Mouse (Mus musculus) heart, postnatal 0 days (tissue): ENCODE measurements around the gene Brat1. TPM values are rescaled to one million over a fixed set of nuclear protein-coding genes. Genes with fewer than 3 reads are reported as not detected.

ENCODE experiments used
- ATAC-seq: fragments of 200-750 bp; cut with Nextera tagmentation; 2 replicates; pipeline ENCODE4 v1.8.0; 2017; ENCODE audit warnings: low read depth, moderate number of reproducible peaks, moderate library complexity; ENCODE audit not compliant: insufficient read depth
- DNase-seq: peaks from one replicate; pipeline ENCODE4 v3.0.0-alpha.2; 2016; ENCODE audit warnings: low spot score
- H3K27ac ChIP-seq: fragments of 300-500 bp; sonication (generic); 2 replicates; pipeline ENCODE4 v1.5.1; 2014; ENCODE audit warnings: low read depth, mild to moderate bottlenecking
- H3K27me3 ChIP-seq: fragments of 300-500 bp; sonication (generic); 2 replicates; pipeline ENCODE4 v1.6.1; 2014; ENCODE audit warnings: low read length, mixed read lengths; ENCODE audit not compliant: control insufficient read depth, insufficient read depth
- H3K36me3 ChIP-seq: fragments of 300-500 bp; sonication (generic); replicated peaks from 2 replicates; pipeline ENCODE4 v1.6.1; 2014; ENCODE audit warnings: low read length, mixed read lengths; ENCODE audit not compliant: control insufficient read depth, insufficient read depth
- H3K4me1 ChIP-seq: fragments of 300-500 bp; sonication (generic); 2 replicates; pipeline ENCODE4 v1.6.1; 2014; ENCODE audit warnings: antibody characterized with exemption; ENCODE audit not compliant: control insufficient read depth, insufficient read depth
- H3K4me2 ChIP-seq: fragments of 300-500 bp; sonication (generic); 2 replicates; pipeline ENCODE4 v1.6.1; 2014; ENCODE audit warnings: low read depth, mild to moderate bottlenecking, low read length, moderate library complexity
- H3K4me3 ChIP-seq: fragments of 300-500 bp; sonication (generic); 2 replicates; pipeline ENCODE4 v1.5.1; 2014; ENCODE audit warnings: low read depth, low read length
- H3K9ac ChIP-seq: fragments of 300-500 bp; sonication (generic); replicated peaks from 2 replicates; pipeline ENCODE4 v1.6.1; 2014; ENCODE audit warnings: low read depth, low read length, mixed read lengths
- H3K9me3 ChIP-seq: fragments of 300-500 bp; sonication (generic); replicated peaks from 2 replicates; pipeline ENCODE4 v1.6.1; 2016; ENCODE audit warnings: low read length; ENCODE audit not compliant: control insufficient read depth
- CTCF ChIP-seq: IDR thresholded peaks from 2 replicates; pipeline ENCODE4 v1.5.1; 2016; ENCODE audit warnings: antibody characterized with exemption, control low read depth, low read depth
- EP300 ChIP-seq: IDR thresholded peaks from 2 replicates; pipeline ENCODE4 v1.6.1; 2016; ENCODE audit warnings: antibody characterized with exemption, low read depth
- WGBS: fragments of 180-500 bp; shearing (Covaris S2); extraction: QIAGEN DNeasy Blood & Tissue Kit; methylation state at CpG from one replicate; pipeline ENCODE4 v1.1.7; 2014; 5-methylcytosine and 5-hydroxymethylcytosine counted together
- polyA plus RNA-seq: library from polyadenylated mRNA; unstranded; fragments of >200 nt; fragmentation: Nextera tagmentation; extraction: Ambion mirVana; gene quantifications from 2 replicates; pipeline ENCODE4 v1.2.1, GENCODE M21; 2015
- total RNA-seq: library from RNA; depleted of rRNA; stranded (reverse); fragments of >200 nt; gene quantifications from 2 replicates; pipeline ENCODE4 v1.2.3, GENCODE M21; 2014; ENCODE audit warnings: low replicate concordance

Gene Brat1
- total and polyA plus RNA-seq, 2 experiments from 2014 or later, result 9.5 to 25.0 TPM

- DNase-seq (peak; percentile 88), ATAC-seq (peak; percentile 84)
- H3K9me3 ChIP-seq, result 0 out of 2 replicates have a peak, but pooled peaks cover 3% of the 10 kb centered on the region
- H3K4me1 ChIP-seq, result peaks cover 6% of the 10 kb centered on the region; the same call in 1 of the 2 replicates
- 12% methylated on average over 12 of the region's 12 CpGs for WGBS
- H3K4me2 ChIP-seq, result peak overlapping the region; percentile 52
- no peak overlapping the region; the same call in 1 of the 2 replicates for H3K9ac ChIP-seq
- H3K27ac ChIP-seq, result no peak overlapping the region
- TF ChIP-seq EP300 (no peak), CTCF (peak; percentile 92)
- H3K27me3 ChIP-seq, result no peaks in the 10 kb centered on the region
- no peaks in the 10 kb centered on the region for H3K36me3 ChIP-seq
- peak overlapping the region; percentile 27 for H3K4me3 ChIP-seq
Observed at GRCm38 (mm10) chr5:140749062-140749875, 44.5 kb downstream of the Brat1 start.

DNA sequence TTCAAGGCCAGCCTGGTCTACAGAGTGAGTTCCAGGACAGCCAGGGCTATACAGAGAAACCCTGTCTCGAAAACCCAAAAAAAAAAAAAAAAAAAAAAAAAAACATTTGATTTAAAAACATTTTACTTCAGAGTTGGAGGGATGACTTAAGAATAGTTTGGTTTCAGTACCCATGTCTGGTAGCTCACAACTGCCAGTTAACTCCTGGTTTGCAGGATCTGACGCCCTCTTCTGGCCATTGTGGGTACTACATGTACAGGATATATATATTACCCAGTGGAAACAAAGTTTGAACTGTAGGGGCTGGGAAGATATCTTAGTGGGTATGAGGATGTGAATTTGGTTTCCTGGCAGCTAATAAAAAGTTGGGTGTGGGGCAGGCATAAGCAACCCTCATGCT is 46.1 kb downstream of the Brat1 start:
- H3K27ac ChIP-seq, result no peak overlapping the region

GRCm38 (mm10) chr5:140752041-140752440 is 47.2 kb downstream of the Brat1 start:
- DNase-seq (no peak), ATAC-seq (no peak)
- TF ChIP-seq CTCF, result no peak
- no peak for TF ChIP-seq EP300
- no peak overlapping the region for H3K4me2 ChIP-seq
- H3K9me3 ChIP-seq, result 0 out of 2 replicates have a peak, but pooled peaks cover 3% of the 10 kb centered on the region
- 91% methylated on average over 15 of the region's 15 CpGs for WGBS
- H3K27ac ChIP-seq, result no peak overlapping the region
- H3K36me3 ChIP-seq, result no peaks in the 10 kb centered on the region
- no peaks in the 10 kb centered on the region for H3K27me3 ChIP-seq
- H3K4me1 ChIP-seq, result peaks cover 13% of the 10 kb centered on the region
- H3K4me3 ChIP-seq, result no peak overlapping the region
- no peak overlapping the region for H3K9ac ChIP-seq

More for the DNA sequence above, 46.1 kb downstream of the Brat1 start:
- no peak overlapping the region for H3K4me3 ChIP-seq
- no peaks in the 10 kb centered on the region for H3K27me3 ChIP-seq
- H3K4me2 ChIP-seq, result no peak overlapping the region
- no peak overlapping the region for H3K9ac ChIP-seq
- ATAC-seq, result no peak
- WGBS, result 0% methylated on average over 1 of the region's 2 CpGs
- H3K4me1 ChIP-seq, result peaks cover 6% of the 10 kb centered on the region; the same call in 1 of the 2 replicates
- TF ChIP-seq CTCF, result peak; percentile 48
- TF ChIP-seq EP300, result no peak
- no peaks in the 10 kb centered on the region for H3K36me3 ChIP-seq
- DNase-seq, result no peak
- 0 out of 2 replicates have a peak, but pooled peaks cover 3% of the 10 kb centered on the region for H3K9me3 ChIP-seq

DNA sequence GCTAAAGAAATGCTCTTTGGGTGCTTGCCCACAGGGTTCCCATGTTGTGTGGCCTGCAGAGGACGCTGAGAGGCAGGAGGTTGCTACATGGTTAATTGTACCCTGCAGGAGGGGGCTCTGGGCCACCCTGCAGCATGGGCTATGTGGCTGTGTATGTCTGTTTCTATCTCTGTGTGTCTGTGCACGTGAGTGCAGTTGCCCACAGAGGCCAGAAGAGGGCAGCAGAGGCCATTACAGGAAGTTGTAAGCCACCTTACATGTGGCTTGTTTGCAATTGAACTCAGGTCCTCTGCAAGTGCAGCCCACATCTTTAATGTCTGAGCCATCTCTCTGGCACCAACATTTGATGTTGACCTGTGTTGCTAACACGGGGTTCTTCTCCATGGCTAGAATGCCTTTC is 47.8 kb downstream of the Brat1 start:
- ATAC-seq (no peak), DNase-seq (no peak)
- no peak overlapping the region for H3K4me2 ChIP-seq
- H3K4me3 ChIP-seq, result no peak overlapping the region
- H3K9me3 ChIP-seq, result 0 out of 2 replicates have a peak, but pooled peaks cover 3% of the 10 kb centered on the region
- WGBS, result 94% methylated on average over 3 of the region's 3 CpGs
- peaks cover 13% of the 10 kb centered on the region for H3K4me1 ChIP-seq
- TF ChIP-seq CTCF (peak; percentile 20), EP300 (no peak)
- H3K27me3 ChIP-seq, result no peaks in the 10 kb centered on the region
- no peak overlapping the region for H3K9ac ChIP-seq
- peak overlapping the region; percentile 12; the same call in 1 of the 2 replicates for H3K27ac ChIP-seq
- peaks cover 2% of the 10 kb centered on the region; the same call in 1 of the 2 replicates for H3K36me3 ChIP-seq

GRCm38 (mm10) chr5:140753223-140753622 is 48.4 kb downstream of the Brat1 start:
- no peak for ATAC-seq
- Histone ChIP-seq H3K27ac (peak overlapping the region; percentile 22; the same call in 1 of the 2 replicates), H3K9ac (no peak overlapping the region), H3K4me1 (peaks cover 13% of the 10 kb centered on the region), H3K36me3 (peaks cover 7% of the 10 kb centered on the region), H3K27me3 (no peaks in the 10 kb centered on the region), H3K4me2 (no peak overlapping the region), H3K4me3 (no peak overlapping the region), H3K9me3 (0 out of 2 replicates have a peak, but pooled peaks cover 3% of the 10 kb centered on the region)
- TF ChIP-seq EP300, result no peak
- no peak for TF ChIP-seq CTCF
- no peak for DNase-seq
- 50% methylated on average over 5 of the region's 5 CpGs for WGBS
